Mouse (Mus musculus) bone marrow macrophage, adult 2 months (primary cell): ENCODE measurements around the gene Bysl.

Source experiments
- CTCF ChIP-seq: IDR thresholded peaks from 2 replicates; pipeline ENCODE4 v1.5.1; 2012; ENCODE audit warnings: low read depth, mild to moderate bottlenecking, low read length, moderate library complexity
- POLR2A ChIP-seq: IDR thresholded peaks from 2 replicates; pipeline ENCODE4 v1.6.1; 2012; ENCODE audit warnings: mild to moderate bottlenecking, low read depth, low read length, borderline replicate concordance

DNA sequence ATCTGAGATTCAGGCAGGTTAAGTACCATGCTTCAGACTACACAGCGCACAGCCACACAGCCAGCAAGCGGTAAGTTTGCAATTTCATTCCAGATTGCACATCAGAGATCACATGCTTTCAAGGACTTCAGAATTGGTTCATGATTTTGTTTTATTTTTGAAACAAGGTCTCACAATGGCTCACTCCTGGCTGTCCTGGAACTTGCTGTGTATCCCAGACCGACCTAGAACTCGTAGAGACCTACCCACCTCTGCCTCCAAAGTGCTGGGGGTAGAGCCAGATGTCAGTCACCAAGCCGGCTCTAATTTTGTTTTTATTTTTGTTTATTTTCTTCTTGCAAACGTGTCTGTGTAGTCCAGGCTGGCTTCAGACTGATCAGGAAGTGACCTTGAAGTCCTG is 48.4 kb downstream of the Bysl start:
- no peak for TF ChIP-seq POLR2A
- TF ChIP-seq CTCF, result no peak
